Mouse (Mus musculus): Measurements from ENCODE around the gene Snx19.

Snx19 gene

DNA sequence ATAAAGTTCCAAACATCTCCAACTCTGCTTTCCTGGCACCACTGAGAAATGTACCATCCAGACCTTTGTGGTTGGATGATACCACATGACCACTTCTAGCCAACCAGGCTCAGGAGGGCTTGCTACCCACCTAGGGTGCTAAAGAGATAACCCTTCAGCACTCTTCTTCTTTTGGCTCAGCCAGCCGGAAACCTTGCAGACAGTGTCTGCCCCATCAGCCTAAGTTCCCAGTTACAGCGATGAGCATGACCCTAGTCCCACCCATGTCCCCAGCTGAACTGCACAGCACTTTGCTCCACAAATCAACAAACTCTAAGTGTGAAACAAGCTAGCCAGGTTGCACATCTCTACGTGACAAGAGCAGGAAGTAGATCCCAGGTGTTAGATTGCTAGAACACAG lies 57.3 kb downstream of the Snx19 start:
- no peak for DNase-seq

DNA sequence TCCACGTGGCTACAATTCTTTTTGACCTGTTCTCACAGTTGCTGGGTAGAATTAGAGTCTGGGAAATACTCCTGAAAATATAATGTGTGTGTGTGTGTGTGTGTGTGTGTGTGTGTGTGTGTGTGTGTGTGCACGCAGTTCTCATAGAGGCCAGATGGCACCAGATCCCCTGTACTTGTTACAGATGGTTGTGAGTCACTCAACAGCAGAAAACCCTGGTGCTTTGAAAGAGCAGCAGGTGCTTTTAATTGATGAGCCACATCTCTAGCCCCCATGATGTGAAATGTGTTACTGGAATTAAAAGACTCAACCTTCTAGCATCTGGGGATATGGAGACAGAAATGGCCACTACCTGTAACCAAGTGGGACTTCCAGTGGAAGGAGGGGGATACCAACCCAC lies 58.3 kb downstream of the Snx19 start:
- no peak for DNase-seq

DNA sequence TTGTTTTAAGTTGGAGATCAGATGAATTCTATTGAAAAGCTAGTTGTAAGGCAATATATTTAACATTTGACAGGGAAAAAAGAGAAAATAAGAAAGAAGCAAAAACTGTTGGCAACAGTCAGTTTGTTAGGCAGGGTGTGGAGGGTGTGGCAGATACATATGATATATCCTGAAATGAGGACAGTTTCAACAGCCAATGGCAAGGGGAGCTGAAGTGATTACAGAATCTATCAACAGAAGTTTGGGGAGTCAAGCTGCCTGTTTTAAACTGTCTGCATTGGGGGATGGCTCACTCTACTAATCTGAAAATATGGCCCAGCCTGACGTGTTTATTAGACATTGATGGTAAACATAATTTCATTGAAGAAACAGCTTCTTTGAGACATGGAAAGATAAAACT lies 61.5 kb downstream of the Snx19 start:
- no peak for DNase-seq

DNA sequence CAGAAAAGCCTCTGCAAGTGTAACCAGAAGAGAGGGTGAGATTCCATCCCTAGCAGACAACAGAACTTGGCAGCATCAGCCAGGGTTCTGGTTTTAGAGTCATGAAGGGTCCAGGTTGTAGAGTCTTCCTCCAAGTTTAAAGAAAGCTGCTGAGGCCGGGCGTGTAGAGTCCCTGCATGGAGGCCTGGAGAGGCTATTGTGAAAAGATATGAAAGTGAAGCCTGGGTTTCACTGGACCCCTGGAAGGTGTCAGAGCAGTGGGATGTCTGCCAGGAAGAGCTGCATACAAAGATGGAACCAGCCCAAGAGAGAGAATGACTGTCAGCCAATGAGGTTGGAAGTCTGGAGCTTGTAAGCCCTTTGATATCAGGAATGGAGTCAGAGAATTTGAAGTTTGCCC lies 67.5 kb downstream of the Snx19 start:
- peak; percentile 14 to 17 for DNase-seq

DNA sequence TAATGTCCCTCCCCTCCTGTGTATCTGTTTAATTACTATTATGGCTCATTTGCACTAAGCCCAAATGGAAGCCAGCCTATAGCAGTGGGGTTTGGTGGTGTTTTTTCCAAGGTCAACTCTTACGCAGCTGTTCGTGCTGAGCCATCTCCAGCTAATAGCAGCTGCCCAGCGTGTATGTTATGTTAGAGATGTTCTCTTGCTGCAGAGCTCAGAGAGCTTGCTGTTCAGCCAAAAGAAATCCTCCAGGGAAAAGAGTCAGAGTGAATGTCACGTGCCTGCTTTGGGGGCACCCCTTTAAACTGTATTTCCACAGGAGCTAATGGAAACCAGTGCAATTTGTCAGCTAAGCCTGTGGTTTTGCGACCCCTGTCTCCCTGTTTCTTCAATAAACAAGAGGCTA lies 82.1 kb downstream of the Snx19 start:
- DNase-seq = no peak

DNA sequence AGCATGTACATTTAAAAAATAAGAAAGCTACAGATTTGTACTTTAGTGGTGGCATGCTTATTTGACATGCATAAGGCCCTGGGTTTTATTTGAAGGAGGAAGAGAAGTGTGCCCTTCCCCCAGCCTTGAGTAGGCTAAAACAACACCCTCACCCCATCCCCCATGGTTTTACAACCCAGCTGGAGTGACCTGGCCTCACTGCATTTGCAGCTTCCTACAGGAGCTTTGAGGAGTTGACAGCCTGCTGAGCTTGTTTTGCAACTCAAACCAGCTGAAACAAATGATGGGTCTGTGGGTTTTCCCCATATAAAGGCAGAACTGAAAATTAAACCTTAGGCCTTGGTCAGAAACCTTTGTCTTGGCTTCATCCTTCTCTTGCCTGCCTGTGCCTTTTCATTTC lies 89.0 kb downstream of the Snx19 start:
- DNase-seq = no peak
